Mouse (Mus musculus): ENCODE data around the gene Dmrt3.

Dmrt3 gene

GRCm38 (mm10) chr19:25622291-25623251 lies 12.5 kb downstream of the Dmrt3 start:
- no peak for DNase-seq (ENCODE audit: extremely low spot score, low read depth, low spot score)

GRCm38 (mm10) chr19:25628490-25628889 lies 18.4 kb downstream of the Dmrt3 start:
- DNase-seq (ENCODE audit: extremely low spot score, low read depth, low spot score): no peak

GRCm38 (mm10) chr19:25635119-25635518 lies 25.0 kb downstream of the Dmrt3 start:
- no peak for DNase-seq (ENCODE audit: extremely low spot score, low read depth, low spot score)

- peak; percentile 83 for DNase-seq (ENCODE audit: extremely low spot score, low read depth, low spot score)
Measured at GRCm38 (mm10) chr19:25635622-25636244, 25.6 kb downstream of the Dmrt3 start.

- no peak for DNase-seq (ENCODE audit: extremely low spot score, low read depth, low spot score)
Measured at GRCm38 (mm10) chr19:25638766-25639361, 28.8 kb downstream of the Dmrt3 start.

- no peak for DNase-seq (ENCODE audit: extremely low spot score, low read depth, low spot score)
Measured at GRCm38 (mm10) chr19:25641786-25642185, 31.7 kb downstream of the Dmrt3 start.

- no peak for DNase-seq (ENCODE audit: extremely low spot score, low read depth, low spot score)
Measured at GRCm38 (mm10) chr19:25647136-25647535, 37.0 kb downstream of the Dmrt3 start.

GRCm38 (mm10) chr19:25648701-25649100 lies 38.6 kb downstream of the Dmrt3 start:
- DNase-seq (ENCODE audit: extremely low spot score, low read depth, low spot score): no peak

- no peak for DNase-seq (ENCODE audit: extremely low spot score, low read depth, low spot score)
Measured at GRCm38 (mm10) chr19:25650474-25650873, 40.4 kb downstream of the Dmrt3 start.

GRCm38 (mm10) chr19:25652560-25652959 lies 42.5 kb downstream of the Dmrt3 start:
- DNase-seq (ENCODE audit: extremely low spot score, low read depth, low spot score): no peak

- DNase-seq (ENCODE audit: extremely low spot score, low read depth, low spot score): no peak
Measured at GRCm38 (mm10) chr19:25654034-25654749, 44.1 kb downstream of the Dmrt3 start.

- no peak for DNase-seq (ENCODE audit: extremely low spot score, low read depth, low spot score)
Measured at GRCm38 (mm10) chr19:25665486-25666339, 55.6 kb downstream of the Dmrt3 start.

- DNase-seq (ENCODE audit: extremely low spot score, low read depth, low spot score): no peak
Measured at GRCm38 (mm10) chr19:25667836-25668235, 57.7 kb downstream of the Dmrt3 start.

- no peak for DNase-seq (ENCODE audit: extremely low spot score, low read depth, low spot score)
Measured at GRCm38 (mm10) chr19:25669593-25670248, 59.6 kb downstream of the Dmrt3 start.

- DNase-seq (ENCODE audit: extremely low spot score, low read depth, low spot score): no peak
Measured at GRCm38 (mm10) chr19:25670571-25671285, 60.6 kb downstream of the Dmrt3 start.

GRCm38 (mm10) chr19:25671681-25672080 lies 61.6 kb downstream of the Dmrt3 start:
- DNase-seq (ENCODE audit: extremely low spot score, low read depth, low spot score): no peak

GRCm38 (mm10) chr19:25672101-25672950 lies 62.2 kb downstream of the Dmrt3 start, which contains the start of gene Dmrt2:
Gene Dmrt2, plus strand, starts transcription at chr19:25672411.
- no peak for DNase-seq (ENCODE audit: extremely low spot score, low read depth, low spot score)
